Mouse (Mus musculus) retina, postnatal 1 day (tissue): Measurements from ENCODE around the gene Olfr513.

ENCODE experiments used
- DNase-seq: peaks from one replicate; pipeline ENCODE4 v3.0.0-alpha.2; 2012

Gene Olfr513

DNA sequence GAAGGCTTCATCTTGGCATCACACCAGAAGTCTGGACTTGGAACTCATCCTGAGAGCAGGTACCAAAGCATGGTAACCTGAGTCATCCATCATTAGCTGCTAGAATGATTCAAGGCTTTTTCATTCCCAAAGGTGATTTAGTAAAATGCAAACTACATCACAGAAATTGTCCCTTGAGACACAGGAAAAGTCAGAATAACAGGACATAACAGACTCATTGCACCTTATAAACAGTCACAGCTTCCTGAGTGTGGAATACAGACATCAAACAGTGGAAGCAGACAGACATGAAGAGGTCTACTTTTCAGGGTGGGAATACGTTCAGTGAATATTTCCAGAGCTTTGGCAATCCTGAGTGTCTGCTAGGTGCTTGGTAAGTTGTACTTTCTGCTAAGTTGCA, at the start of gene Olfr513:
Olfr513 (plus strand) TSS at position 301 of the 400 bp plus-strand sequence.
- no peak for DNase-seq

DNA sequence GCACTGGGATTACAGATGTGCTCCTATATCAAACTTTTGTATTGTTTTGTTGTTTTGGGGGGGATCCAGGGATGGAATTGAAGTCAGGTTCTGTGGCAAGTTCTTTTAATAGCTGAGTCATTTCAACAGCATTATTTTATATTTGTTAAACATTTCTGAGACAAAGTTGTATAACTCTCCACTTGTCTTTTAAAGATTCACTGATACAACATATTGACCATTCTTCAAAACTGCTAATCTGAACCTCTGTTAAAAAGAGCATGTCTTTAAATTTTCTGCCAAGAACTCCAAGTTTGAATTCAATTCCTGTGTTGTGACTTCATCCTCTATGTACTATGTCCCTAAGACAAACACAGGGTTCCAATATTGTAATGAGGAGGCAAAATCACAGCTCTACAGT, 37.8 kb upstream of the Olfr513 start, which contains the start of gene Olfr512:
Olfr512 (plus strand) TSS at position 301 of the 400 bp plus-strand sequence.
- DNase-seq, result no peak

DNA sequence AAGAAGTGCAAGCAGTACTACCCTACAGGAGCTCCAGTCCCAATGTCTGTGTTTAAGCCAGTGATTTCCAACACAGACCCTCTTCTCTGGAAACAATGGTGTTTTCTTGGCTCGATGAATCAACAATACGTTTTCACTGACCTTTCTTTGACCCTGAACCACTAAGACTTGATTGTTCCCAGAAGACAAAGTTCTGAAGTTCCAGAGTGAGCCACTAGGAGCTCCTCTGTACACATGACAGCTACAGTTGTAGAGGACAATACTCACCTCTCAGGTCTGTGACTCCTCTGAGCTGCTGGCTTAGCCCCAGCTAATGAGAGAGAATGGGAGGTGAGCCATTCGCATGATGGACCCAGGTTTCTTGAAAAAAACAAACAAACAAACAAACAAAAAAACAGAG, 9.6 kb downstream of the Olfr513 start:
- peak; percentile 73 for DNase-seq

DNA sequence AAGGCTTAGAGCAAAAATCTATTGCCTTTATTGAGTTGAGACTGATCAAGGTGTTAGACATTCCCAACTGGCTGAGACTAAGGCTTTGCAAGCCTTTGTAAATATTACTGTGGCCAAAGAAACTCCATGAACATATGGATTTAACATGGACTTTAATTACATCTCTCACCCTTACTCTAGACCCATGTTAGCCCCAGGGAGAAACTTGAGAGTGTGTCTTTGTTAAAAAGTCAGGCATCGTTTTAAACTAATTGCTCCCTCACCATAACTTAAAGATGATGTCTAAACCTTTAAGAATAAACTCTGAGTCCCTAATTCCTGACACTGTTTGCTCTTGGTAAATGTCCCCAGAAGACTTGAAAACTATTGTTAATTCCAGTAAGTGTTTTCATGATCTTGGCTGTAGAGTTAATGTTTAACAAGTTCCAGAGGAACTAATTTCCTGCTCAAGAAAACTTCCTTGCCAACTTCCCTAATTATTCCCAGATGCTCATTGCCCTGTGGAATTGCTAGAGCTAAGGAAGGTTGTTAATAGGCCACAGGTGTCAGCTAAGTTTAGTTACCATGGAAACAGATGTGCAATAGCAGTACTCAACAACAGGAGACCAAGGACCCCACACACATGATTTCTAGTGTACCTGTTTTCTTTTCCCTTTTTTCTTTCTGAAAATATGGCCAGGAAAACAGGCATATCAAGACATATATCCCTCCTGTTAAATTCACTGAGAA, 46.6 kb downstream of the Olfr513 start:
- DNase-seq, result no peak
